Mouse (Mus musculus): ENCODE measurements at regions not wholly inside any gene's neighbourhood (a gene's known extent, or its start where the extent isn't known, plus 50 kb on each side); places are given as distances from the start of the nearest gene placed in this dataset.

- ATAC-seq = no peak
- no peak overlapping the region for H3K4me3 ChIP-seq (ENCODE audit: low read depth, low read length)
- H3K27ac ChIP-seq (ENCODE audit: low read length) = no peak overlapping the region
- TF ChIP-seq CTCF (IDR thresholded peaks at IDR 0.05) = no peak
- TF ChIP-seq EP300 (IDR thresholded peaks at IDR 0.05) = no peak
- WGBS = 66% methylated on average over 5 of the region's 5 CpGs
- no peak overlapping the region for H3K9ac ChIP-seq (replicated peaks; ENCODE audit: low read depth)
- H3K9me3 ChIP-seq (ENCODE audit: low read length) = no peaks in the 10 kb centered on the region
- H3K4me2 ChIP-seq (replicated peaks; ENCODE audit: low read depth, low read length) = no peak overlapping the region
- no peaks in the 10 kb centered on the region for H3K27me3 ChIP-seq (replicated peaks; ENCODE audit: insufficient read depth, low read length)
- no peaks in the 10 kb centered on the region for H3K4me1 ChIP-seq (ENCODE audit: insufficient read depth, low read depth, low read length)
- DNase-seq (ENCODE audit: low spot score) = no peak
- no peaks in the 10 kb centered on the region for H3K36me3 ChIP-seq (ENCODE audit: insufficient read depth, low read length)
These were observed 212.3 kb downstream of the Snx10 start for GRCm38 (mm10) chr6:51736051-51736450.

- no peaks in the 10 kb centered on the region for H3K4me1 ChIP-seq (ENCODE audit: insufficient read depth, low read depth, low read length)
- H3K27me3 ChIP-seq (replicated peaks; ENCODE audit: insufficient read depth, low read length) = no peaks in the 10 kb centered on the region
- H3K9ac ChIP-seq (replicated peaks; ENCODE audit: low read depth) = no peak overlapping the region
- peak overlapping the region; percentile 21 for H3K4me3 ChIP-seq (ENCODE audit: low read depth, low read length)
- peak overlapping the region; percentile 40 for H3K4me2 ChIP-seq (replicated peaks; ENCODE audit: low read depth, low read length)
- 39% methylated on average over 15 of the region's 15 CpGs for WGBS
- ATAC-seq (no peak), DNase-seq (ENCODE audit: low spot score) (peak; percentile 24)
- H3K27ac ChIP-seq (ENCODE audit: low read length) = no peak overlapping the region
- TF ChIP-seq CTCF (IDR thresholded peaks at IDR 0.05) = no peak
- TF ChIP-seq EP300 (IDR thresholded peaks at IDR 0.05) = no peak
- H3K9me3 ChIP-seq (ENCODE audit: low read length) = no peaks in the 10 kb centered on the region
- no peaks in the 10 kb centered on the region for H3K36me3 ChIP-seq (ENCODE audit: insufficient read depth, low read length)
These were observed 219.5 kb downstream of the Snx10 start for GRCm38 (mm10) chr6:51743105-51743660.

- no peaks in the 10 kb centered on the region for H3K36me3 ChIP-seq (ENCODE audit: insufficient read depth, low read length)
These were observed 220.9 kb downstream of the Snx10 start for GRCm38 (mm10) chr6:51744607-51745006.

GRCm38 (mm10) chr6:51754239-51754681 lies 230.6 kb downstream of the Snx10 start:
- H3K9ac ChIP-seq (replicated peaks; ENCODE audit: low read depth) = no peak overlapping the region
- H3K9me3 ChIP-seq (ENCODE audit: low read length) = no peaks in the 10 kb centered on the region
- WGBS = 61% methylated on average over 8 of the region's 8 CpGs
- DNase-seq (ENCODE audit: low spot score) (no peak), ATAC-seq (no peak)
- H3K36me3 ChIP-seq (ENCODE audit: insufficient read depth, low read length) = no peaks in the 10 kb centered on the region
- no peaks in the 10 kb centered on the region for H3K27me3 ChIP-seq (replicated peaks; ENCODE audit: insufficient read depth, low read length)
- no peak overlapping the region for H3K4me3 ChIP-seq (ENCODE audit: low read depth, low read length)
- TF ChIP-seq EP300 (IDR thresholded peaks at IDR 0.05) = no peak
- no peak for TF ChIP-seq CTCF (IDR thresholded peaks at IDR 0.05)
- no peak overlapping the region for H3K27ac ChIP-seq (ENCODE audit: low read length)
- H3K4me1 ChIP-seq (ENCODE audit: insufficient read depth, low read depth, low read length) = no peaks in the 10 kb centered on the region
- H3K4me2 ChIP-seq (replicated peaks; ENCODE audit: low read depth, low read length) = no peak overlapping the region

More at GRCm38 (mm10) chr6:51744607-51745006, 220.9 kb downstream of the Snx10 start:
- Histone ChIP-seq H3K9ac (replicated peaks; ENCODE audit: low read depth) (no peak overlapping the region), H3K4me1 (ENCODE audit: insufficient read depth, low read depth, low read length) (no peaks in the 10 kb centered on the region), H3K4me2 (replicated peaks; ENCODE audit: low read depth, low read length) (no peak overlapping the region), H3K4me3 (ENCODE audit: low read depth, low read length) (no peak overlapping the region), H3K9me3 (ENCODE audit: low read length) (no peaks in the 10 kb centered on the region), H3K27ac (ENCODE audit: low read length) (no peak overlapping the region), H3K27me3 (replicated peaks; ENCODE audit: insufficient read depth, low read length) (no peaks in the 10 kb centered on the region)
- DNase-seq (ENCODE audit: low spot score) (no peak), ATAC-seq (no peak)
- TF ChIP-seq CTCF (IDR thresholded peaks at IDR 0.05) = no peak
- no peak for TF ChIP-seq EP300 (IDR thresholded peaks at IDR 0.05)
- WGBS = 93% methylated on average over 2 of the region's 2 CpGs

- ATAC-seq (no peak), DNase-seq (ENCODE audit: low spot score) (no peak)
- no peaks in the 10 kb centered on the region for H3K27me3 ChIP-seq (replicated peaks; ENCODE audit: insufficient read depth, low read length)
- H3K4me1 ChIP-seq (ENCODE audit: insufficient read depth, low read depth, low read length) = no peaks in the 10 kb centered on the region
- H3K36me3 ChIP-seq (ENCODE audit: insufficient read depth, low read length) = no peaks in the 10 kb centered on the region
- no peak overlapping the region for H3K9ac ChIP-seq (replicated peaks; ENCODE audit: low read depth)
- no peak overlapping the region for H3K27ac ChIP-seq (ENCODE audit: low read length)
- no peak overlapping the region for H3K4me2 ChIP-seq (replicated peaks; ENCODE audit: low read depth, low read length)
- TF ChIP-seq CTCF (IDR thresholded peaks at IDR 0.05) = no peak
- TF ChIP-seq EP300 (IDR thresholded peaks at IDR 0.05) = no peak
- 66% methylated on average over 3 of the region's 3 CpGs for WGBS
- no peaks in the 10 kb centered on the region for H3K9me3 ChIP-seq (ENCODE audit: low read length)
- no peak overlapping the region for H3K4me3 ChIP-seq (ENCODE audit: low read depth, low read length)
These were observed 233.4 kb downstream of the Snx10 start for GRCm38 (mm10) chr6:51757131-51757530.

GRCm38 (mm10) chr6:51757746-51758145 lies 234.0 kb downstream of the Snx10 start:
- TF ChIP-seq CTCF (IDR thresholded peaks at IDR 0.05) = no peak
- TF ChIP-seq EP300 (IDR thresholded peaks at IDR 0.05) = no peak
- no peak overlapping the region for H3K27ac ChIP-seq (ENCODE audit: low read length)
- H3K4me1 ChIP-seq (ENCODE audit: insufficient read depth, low read depth, low read length) = no peaks in the 10 kb centered on the region
- H3K36me3 ChIP-seq (ENCODE audit: insufficient read depth, low read length) = no peaks in the 10 kb centered on the region
- DNase-seq (ENCODE audit: low spot score) (no peak), ATAC-seq (no peak)
- no peak overlapping the region for H3K4me3 ChIP-seq (ENCODE audit: low read depth, low read length)
- H3K27me3 ChIP-seq (replicated peaks; ENCODE audit: insufficient read depth, low read length) = no peaks in the 10 kb centered on the region
- 83% methylated on average over 4 of the region's 4 CpGs for WGBS
- no peaks in the 10 kb centered on the region for H3K9me3 ChIP-seq (ENCODE audit: low read length)
- no peak overlapping the region for H3K4me2 ChIP-seq (replicated peaks; ENCODE audit: low read depth, low read length)
- H3K9ac ChIP-seq (replicated peaks; ENCODE audit: low read depth) = no peak overlapping the region

GRCm38 (mm10) chr6:51758781-51759180 lies 235.1 kb downstream of the Snx10 start:
- Histone ChIP-seq H3K9me3 (ENCODE audit: low read length) (no peaks in the 10 kb centered on the region), H3K27me3 (replicated peaks; ENCODE audit: insufficient read depth, low read length) (no peaks in the 10 kb centered on the region), H3K4me2 (replicated peaks; ENCODE audit: low read depth, low read length) (no peak overlapping the region), H3K4me1 (ENCODE audit: insufficient read depth, low read depth, low read length) (no peaks in the 10 kb centered on the region), H3K4me3 (ENCODE audit: low read depth, low read length) (no peak overlapping the region), H3K36me3 (ENCODE audit: insufficient read depth, low read length) (no peaks in the 10 kb centered on the region), H3K27ac (ENCODE audit: low read length) (no peak overlapping the region), H3K9ac (replicated peaks; ENCODE audit: low read depth) (no peak overlapping the region)
- TF ChIP-seq EP300 (IDR thresholded peaks at IDR 0.05) (no peak), CTCF (IDR thresholded peaks at IDR 0.05) (0 out of 2 replicates have a peak, but pooled peaks have one; percentile 18)
- no peak for ATAC-seq
- WGBS = 75% methylated on average over 3 of the region's 3 CpGs
- DNase-seq (ENCODE audit: low spot score) = no peak
